ENCODE assay signal across 27 mouse cellular contexts in the genomic region with DNA sequence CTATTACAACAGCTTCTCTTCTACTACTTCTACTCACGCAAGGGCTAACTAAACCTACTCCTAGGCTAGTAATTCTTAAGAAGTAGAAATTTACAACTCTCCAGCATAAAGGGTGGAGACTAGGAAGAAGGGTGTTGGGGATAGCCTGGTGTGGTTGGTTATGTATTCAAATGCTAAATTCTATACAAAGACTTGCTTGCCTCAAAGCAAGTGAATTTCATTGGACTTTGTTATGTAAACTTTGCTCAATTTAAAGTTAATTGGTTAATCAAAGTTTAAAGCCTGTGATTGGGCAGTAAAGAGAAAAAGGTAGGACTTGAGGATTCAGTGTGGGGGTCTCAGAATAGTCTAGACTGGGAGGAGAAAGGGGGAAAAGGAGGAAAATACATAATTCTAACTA.
"Had no signal": no experiment of that assay in that cellular context is flagged by ENCODE, and none has a peak within 500 bp of the region (broad histone marks: within the 10 kb centered on the region; RNA-seq: fewer than 3 reads in every experiment).

No protein-coding gene starts in this region.

- H3K27ac ChIP-seq: heart, adult 2 months; heart, embryonic 13.5 days; heart, embryonic 15.5 days; hindbrain, embryonic 13.5 days; hindbrain, embryonic 15.5 days; hindbrain, postnatal 0 days; intestine, embryonic 15.5 days; kidney, embryonic 15.5 days; kidney, postnatal 0 days; layer of hippocampus, adult 2 months; limb, embryonic 10.5 days; limb, embryonic 12.5 days; liver, embryonic 13.5 days; liver, embryonic 15.5 days had no signal

- H3K36me3 ChIP-seq: heart, embryonic 13.5 days; heart, embryonic 15.5 days; hindbrain, embryonic 13.5 days; hindbrain, embryonic 15.5 days; intestine, embryonic 15.5 days; kidney, embryonic 15.5 days; limb, embryonic 10.5 days; limb, embryonic 12.5 days; liver, embryonic 13.5 days; liver, embryonic 15.5 days had no signal

- H3K9me3 ChIP-seq: heart, embryonic 13.5 days; heart, embryonic 15.5 days; hindbrain, embryonic 13.5 days; hindbrain, embryonic 15.5 days; intestine, embryonic 15.5 days; kidney, embryonic 15.5 days; limb, embryonic 10.5 days; limb, embryonic 12.5 days; liver, embryonic 13.5 days; liver, embryonic 15.5 days had no signal

- H3K9ac ChIP-seq: heart, embryonic 13.5 days; heart, embryonic 15.5 days; hindbrain, embryonic 13.5 days; hindbrain, embryonic 15.5 days; intestine, embryonic 15.5 days; kidney, embryonic 15.5 days; limb, embryonic 12.5 days; liver, embryonic 13.5 days; liver, embryonic 15.5 days had no signal

- H3K27me3 ChIP-seq: heart, embryonic 13.5 days; heart, embryonic 15.5 days; hindbrain, embryonic 13.5 days; hindbrain, embryonic 15.5 days; intestine, embryonic 15.5 days; kidney, embryonic 15.5 days; limb, embryonic 12.5 days; liver, embryonic 13.5 days; liver, embryonic 15.5 days had no signal

- H3K4me3 ChIP-seq: heart, adult 2 months; heart, embryonic 13.5 days; heart, embryonic 15.5 days; hindbrain, embryonic 13.5 days; hindbrain, embryonic 15.5 days; intestine, embryonic 15.5 days; kidney, embryonic 15.5 days; layer of hippocampus, adult 2 months; limb, embryonic 10.5 days; limb, embryonic 12.5 days; liver, embryonic 13.5 days; liver, embryonic 15.5 days had no signal

- DNase-seq: gastrocnemius, postnatal 14 days; gastrocnemius, postnatal 36 days; heart, adult 11 months; heart, adult 2 months; heart, postnatal 14 days; heart, postnatal 36 days; kidney, adult 18-20 months; kidney, adult 8-10 months; kidney, postnatal 14 days; kidney, postnatal 36 days; liver; liver, embryonic 13.5 days had no signal

- H3K4me2 ChIP-seq: heart, embryonic 11.5 days; heart, embryonic 13.5 days; heart, embryonic 15.5 days; hindbrain, embryonic 13.5 days; hindbrain, embryonic 15.5 days; intestine, embryonic 15.5 days; kidney, embryonic 15.5 days; limb, embryonic 12.5 days; liver, embryonic 11.5 days; liver, embryonic 13.5 days; liver, embryonic 15.5 days had no signal

- H3K4me1 ChIP-seq: heart, embryonic 13.5 days; heart, embryonic 15.5 days; hindbrain, embryonic 13.5 days; hindbrain, embryonic 15.5 days; intestine, embryonic 15.5 days; kidney, embryonic 15.5 days; limb, embryonic 10.5 days; limb, embryonic 12.5 days; liver, embryonic 13.5 days; liver, embryonic 15.5 days had no signal

- ATAC-seq: hindbrain, postnatal 0 days; intestine, embryonic 15.5 days; intestine, postnatal 0 days had no signal
